Mouse (Mus musculus) forebrain, embryonic 14.5 days (tissue): ENCODE results near the gene Gtf2ird2. TPM values are rescaled to one million over a fixed set of nuclear protein-coding genes. Genes with fewer than 3 reads are reported as not detected.

Experiments
- ATAC-seq: fragments of 200-750 bp; cut with Nextera tagmentation; 2 replicates; pipeline ENCODE4 v1.8.0; 2017; ENCODE audit warnings: mild to moderate bottlenecking, moderate library complexity
- DNase-seq: peaks from one replicate; pipeline ENCODE4 v3.0.0-alpha.2; 2015; ENCODE audit warnings: low spot score
- H3K27ac ChIP-seq: fragments of 300-500 bp; sonication (generic); 2 replicates; pipeline ENCODE4 v1.5.1; 2014; ENCODE audit warnings: low read depth, mild to moderate bottlenecking, control low read depth, low read length, moderate library complexity
- H3K27me3 ChIP-seq: fragments of 300-500 bp; sonication (generic); replicated peaks from 2 replicates; pipeline ENCODE4 v1.6.1; 2014; ENCODE audit warnings: low read length, control low read depth, mixed read lengths; ENCODE audit not compliant: control insufficient read depth, insufficient read depth
- H3K36me3 ChIP-seq: fragments of 300-500 bp; sonication (generic); 2 replicates; pipeline ENCODE4 v1.6.1; 2014; ENCODE audit warnings: low read length, control low read depth; ENCODE audit not compliant: control insufficient read depth, insufficient read depth
- H3K4me1 ChIP-seq: fragments of 300-500 bp; sonication (generic); 2 replicates; pipeline ENCODE4 v1.6.1; 2014; ENCODE audit warnings: antibody characterized with exemption, low read length, control low read depth; ENCODE audit not compliant: control insufficient read depth, insufficient read depth
- H3K4me2 ChIP-seq: fragments of 300-500 bp; sonication (generic); 2 replicates; pipeline ENCODE4 v1.6.1; 2014; ENCODE audit warnings: mild to moderate bottlenecking, control low read depth, low read length
- H3K4me3 ChIP-seq: fragments of 300-500 bp; sonication (generic); 2 replicates; pipeline ENCODE4 v1.5.1; 2014; ENCODE audit warnings: low read depth, low read length, control low read depth
- H3K9ac ChIP-seq: fragments of 300-500 bp; sonication (generic); 2 replicates; pipeline ENCODE4 v1.6.1; 2014; ENCODE audit warnings: mild to moderate bottlenecking, low read length, control low read depth, moderate library complexity
- H3K9me3 ChIP-seq: fragments of 300-500 bp; sonication (generic); replicated peaks from 2 replicates; pipeline ENCODE4 v1.6.1; 2016; ENCODE audit warnings: low read length, control low read depth, mixed read lengths; ENCODE audit not compliant: control insufficient read depth
- WGBS: fragments of 180-500 bp; shearing (Covaris S2); extraction: QIAGEN DNeasy Blood & Tissue Kit; methylation state at CpG from one replicate; pipeline ENCODE4 v1.1.7; 2014; 5-methylcytosine and 5-hydroxymethylcytosine counted together
- polyA plus RNA-seq: library from polyadenylated mRNA; unstranded; fragments of >200 nt; fragmentation: Nextera tagmentation; extraction: Ambion mirVana; gene quantifications from 2 replicates; pipeline ENCODE4 v1.2.1, GENCODE M21; 2014

Gtf2ird2 gene
- polyA plus RNA-seq, 1 experiment from 2014 or later, result 5.7 TPM

GRCm38 (mm10) chr5:134246146-134246545, 62.3 kb downstream of the Gtf2ird2 start:
- H3K27ac ChIP-seq, result no peak overlapping the region
- H3K27me3 ChIP-seq, result no peaks in the 10 kb centered on the region
- H3K4me1 ChIP-seq, result no peaks in the 10 kb centered on the region
- DNase-seq (no peak), ATAC-seq (no peak)
- no peak overlapping the region for H3K4me2 ChIP-seq
- no peaks in the 10 kb centered on the region for H3K9me3 ChIP-seq
- no peak overlapping the region for H3K9ac ChIP-seq
- no peak overlapping the region for H3K4me3 ChIP-seq
- 93% methylated on average over 5 of the region's 5 CpGs for WGBS
- H3K36me3 ChIP-seq, result peaks cover 99% of the 10 kb centered on the region

DNA sequence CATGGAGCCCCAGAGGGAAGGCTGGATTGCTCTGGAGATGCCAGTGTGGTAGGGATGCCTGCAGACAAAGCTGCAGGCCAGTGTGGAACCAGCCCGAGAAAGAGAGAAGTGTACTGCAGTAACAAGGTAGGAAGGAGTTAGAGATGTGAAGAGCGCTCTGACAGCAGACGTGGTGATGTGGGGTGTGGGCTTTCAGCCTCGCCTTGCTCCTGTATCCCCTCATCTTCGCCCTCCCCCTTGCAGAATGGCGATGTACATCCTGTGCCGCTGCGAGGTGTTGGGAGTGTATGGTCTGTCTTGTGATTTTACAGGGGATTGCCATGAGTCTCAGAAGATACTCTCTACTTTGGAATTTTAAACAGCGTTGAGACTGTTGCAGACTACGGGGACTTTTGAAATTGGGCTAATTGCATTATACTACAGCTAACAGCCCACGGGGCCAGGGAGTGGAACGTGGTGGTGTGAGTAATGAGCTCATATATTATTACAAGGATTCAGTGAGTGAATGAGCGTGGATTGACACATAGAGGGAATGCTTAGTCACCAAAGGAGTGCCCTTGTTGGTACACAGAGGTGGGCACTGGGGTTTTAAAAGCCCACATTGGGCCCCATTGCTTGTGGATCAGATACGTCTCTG, 64.9 kb downstream of the Gtf2ird2 start:
- ATAC-seq (no peak), DNase-seq (no peak)
- WGBS, result 92% methylated on average over 14 of the region's 14 CpGs
- no peak overlapping the region for H3K9ac ChIP-seq
- no peak overlapping the region for H3K27ac ChIP-seq
- no peak overlapping the region for H3K4me2 ChIP-seq
- no peaks in the 10 kb centered on the region for H3K4me1 ChIP-seq
- H3K36me3 ChIP-seq, result peaks cover 99% of the 10 kb centered on the region
- no peaks in the 10 kb centered on the region for H3K9me3 ChIP-seq
- H3K27me3 ChIP-seq, result no peaks in the 10 kb centered on the region
- H3K4me3 ChIP-seq, result no peak overlapping the region

GRCm38 (mm10) chr5:134249245-134249649, 65.4 kb downstream of the Gtf2ird2 start:
- ATAC-seq (no peak), DNase-seq (no peak)
- Histone ChIP-seq H3K27ac (no peak overlapping the region), H3K9ac (no peak overlapping the region), H3K36me3 (peaks cover 99% of the 10 kb centered on the region), H3K9me3 (no peaks in the 10 kb centered on the region), H3K4me2 (no peak overlapping the region), H3K27me3 (no peaks in the 10 kb centered on the region), H3K4me1 (no peaks in the 10 kb centered on the region), H3K4me3 (no peak overlapping the region)
- 87% methylated on average over 8 of the region's 8 CpGs for WGBS

DNA sequence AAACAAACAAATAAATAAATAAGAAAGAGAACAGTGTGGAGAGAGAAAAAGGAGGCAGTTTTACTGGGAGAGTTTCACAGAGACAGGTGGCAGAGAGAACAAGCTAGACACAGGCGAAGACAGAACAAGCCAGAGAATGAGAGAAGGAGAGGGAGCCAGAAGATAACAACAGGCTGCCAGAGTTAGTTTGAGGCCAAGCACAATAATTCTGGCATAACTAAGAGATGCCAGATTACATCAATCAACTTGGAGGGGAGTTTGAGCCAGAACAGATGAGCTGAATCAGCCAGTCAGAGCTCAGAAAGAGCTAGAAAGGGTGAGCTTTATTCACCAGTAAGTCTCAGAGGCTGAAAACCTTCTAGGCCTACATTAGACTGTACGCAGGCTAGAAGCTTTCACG, 66.8 kb downstream of the Gtf2ird2 start:
- H3K4me3 ChIP-seq, result no peak overlapping the region
- H3K4me2 ChIP-seq, result no peak overlapping the region
- H3K27ac ChIP-seq, result no peak overlapping the region
- H3K4me1 ChIP-seq, result no peaks in the 10 kb centered on the region
- DNase-seq (no peak), ATAC-seq (no peak)
- no peak overlapping the region for H3K9ac ChIP-seq
- peaks cover 99% of the 10 kb centered on the region for H3K36me3 ChIP-seq
- no peaks in the 10 kb centered on the region for H3K27me3 ChIP-seq
- WGBS, result 89% methylated on average over 3 of the region's 3 CpGs
- H3K9me3 ChIP-seq, result no peaks in the 10 kb centered on the region

DNA sequence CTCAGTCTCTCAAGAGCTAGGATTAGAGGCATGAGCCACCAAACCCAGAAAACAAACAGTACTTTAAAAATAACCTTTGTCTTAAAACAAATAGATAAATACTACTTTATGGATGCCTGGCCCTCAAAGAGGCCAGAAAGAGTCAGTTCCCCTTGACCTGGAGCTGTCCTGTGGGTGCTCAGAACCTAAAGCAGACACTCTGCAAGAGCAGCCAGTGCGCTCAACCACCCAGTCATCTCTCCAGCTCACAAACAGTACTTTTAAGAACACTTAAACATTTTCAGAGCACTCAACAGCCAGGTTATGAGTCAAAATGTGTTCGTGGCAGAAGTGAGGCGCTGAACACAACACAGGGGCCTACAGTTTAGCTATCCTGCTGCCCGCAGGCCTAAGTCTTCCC, 67.3 kb downstream of the Gtf2ird2 start:
- ATAC-seq, result no peak
- no peak for DNase-seq
- Histone ChIP-seq H3K9ac (no peak overlapping the region), H3K36me3 (peaks cover 99% of the 10 kb centered on the region), H3K27me3 (no peaks in the 10 kb centered on the region), H3K4me1 (no peaks in the 10 kb centered on the region), H3K27ac (no peak overlapping the region), H3K4me3 (no peak overlapping the region), H3K9me3 (no peaks in the 10 kb centered on the region), H3K4me2 (no peak overlapping the region)
- WGBS, result 99% methylated on average over 4 of the region's 4 CpGs

- H3K4me3 ChIP-seq, result no peak overlapping the region
- no peaks in the 10 kb centered on the region for H3K27me3 ChIP-seq
- H3K9me3 ChIP-seq, result no peaks in the 10 kb centered on the region
- peaks cover 95% of the 10 kb centered on the region for H3K36me3 ChIP-seq
- 79% methylated on average over 3 of the region's 3 CpGs for WGBS
- H3K27ac ChIP-seq, result no peak overlapping the region
- H3K4me1 ChIP-seq, result no peaks in the 10 kb centered on the region
- DNase-seq (no peak), ATAC-seq (no peak)
- H3K9ac ChIP-seq, result no peak overlapping the region
- H3K4me2 ChIP-seq, result no peak overlapping the region
These were observed 70.0 kb downstream of the Gtf2ird2 start for GRCm38 (mm10) chr5:134253806-134254205.

DNA sequence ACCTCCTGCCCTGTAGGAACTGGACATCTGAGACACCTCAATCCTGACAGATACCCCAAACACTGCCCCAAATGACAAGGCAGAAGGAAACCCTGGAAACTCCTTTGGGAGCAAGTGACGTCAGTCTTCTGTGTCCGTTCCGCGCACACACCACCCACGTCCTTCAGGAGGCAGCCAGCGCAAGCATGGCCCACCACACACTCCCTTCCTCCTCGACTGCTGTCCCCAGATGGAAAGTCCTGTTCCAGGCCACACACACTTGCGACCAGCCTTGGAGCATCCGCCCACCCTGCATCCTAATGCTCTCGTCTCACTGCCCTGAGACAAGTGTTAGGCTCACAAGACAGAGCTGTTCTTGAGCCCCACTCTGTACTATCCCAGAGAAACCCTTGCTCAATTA, 71.5 kb downstream of the Gtf2ird2 start:
- Histone ChIP-seq H3K9ac (no peak overlapping the region), H3K27me3 (no peaks in the 10 kb centered on the region), H3K27ac (no peak overlapping the region), H3K4me3 (no peak overlapping the region), H3K4me2 (no peak overlapping the region), H3K4me1 (no peaks in the 10 kb centered on the region), H3K36me3 (peaks cover 96% of the 10 kb centered on the region), H3K9me3 (no peaks in the 10 kb centered on the region)
- ATAC-seq (no peak), DNase-seq (no peak)
- WGBS, result 95% methylated on average over 10 of the region's 10 CpGs

- Histone ChIP-seq H3K36me3 (peaks cover 96% of the 10 kb centered on the region), H3K27ac (no peak overlapping the region), H3K4me3 (no peak overlapping the region), H3K27me3 (no peaks in the 10 kb centered on the region), H3K4me1 (no peaks in the 10 kb centered on the region), H3K9me3 (no peaks in the 10 kb centered on the region), H3K9ac (no peak overlapping the region), H3K4me2 (no peak overlapping the region)
- ATAC-seq (no peak), DNase-seq (no peak)
- WGBS, result 92% methylated on average over 13 of the region's 13 CpGs
These were observed 73.7 kb downstream of the Gtf2ird2 start for GRCm38 (mm10) chr5:134257349-134258031.

- Histone ChIP-seq H3K9ac (no peak overlapping the region), H3K4me3 (no peak overlapping the region), H3K9me3 (no peaks in the 10 kb centered on the region), H3K36me3 (peaks cover 96% of the 10 kb centered on the region), H3K4me1 (no peaks in the 10 kb centered on the region), H3K27me3 (no peaks in the 10 kb centered on the region), H3K27ac (no peak overlapping the region), H3K4me2 (no peak overlapping the region)
- ATAC-seq (no peak), DNase-seq (no peak)
- WGBS, result 84% methylated on average over 4 of the region's 4 CpGs
These were observed 74.6 kb downstream of the Gtf2ird2 start for GRCm38 (mm10) chr5:134258395-134258794.
